Mouse (Mus musculus): ENCODE measurements around the gene Akap1. TPM values are rescaled to one million over a fixed set of nuclear protein-coding genes. Genes with fewer than 3 reads are reported as not detected.

The Akap1 gene
- total RNA-seq (2023): 1 to 10 TPM; 4.3 to 4.4 TPM

GRCm38 (mm10) chr11:88864458-88865197, at the start of gene Akap1:
Gene Akap1 (minus strand): TSS chr11:88864586.

Other genes with a start within 250 kb of the Akap1 start
- 100 to 1,000 TPM; 158 to 169 TPM for gene Msi2, start 146.1 kb downstream of the Akap1 start, total RNA-seq (2023)
- gene Scpep1, start 90.9 kb upstream of the Akap1 start, total RNA-seq (2023): 1 to 10 TPM; 7.9 to 9.4 TPM
- not detected for gene Elobl, start 102.3 kb upstream of the Akap1 start, total RNA-seq (2023)
- gene Coil, start 105.7 kb upstream of the Akap1 start, total RNA-seq (2023): 10 to 100 TPM; 17.0 to 19.8 TPM
- gene Trim25, start 134.8 kb upstream of the Akap1 start, total RNA-seq (2023): 10 to 100 TPM; 64.4 to 79.6 TPM
- gene Dgke, start 202.3 kb upstream of the Akap1 start, total RNA-seq (2023): 10 to 100 TPM; 15.6 to 16.5 TPM
- gene Gm525, start 209.3 kb upstream of the Akap1 start, total RNA-seq (2023): not detected